Mouse (Mus musculus): ENCODE measurements around the gene Esr1. TPM values are rescaled to one million over a fixed set of nuclear protein-coding genes. Genes with fewer than 3 reads are reported as not detected.

Esr1 gene
- total and polyA plus RNA-seq, 3 experiments: 0.82 TPM; not detected in 2

DNA sequence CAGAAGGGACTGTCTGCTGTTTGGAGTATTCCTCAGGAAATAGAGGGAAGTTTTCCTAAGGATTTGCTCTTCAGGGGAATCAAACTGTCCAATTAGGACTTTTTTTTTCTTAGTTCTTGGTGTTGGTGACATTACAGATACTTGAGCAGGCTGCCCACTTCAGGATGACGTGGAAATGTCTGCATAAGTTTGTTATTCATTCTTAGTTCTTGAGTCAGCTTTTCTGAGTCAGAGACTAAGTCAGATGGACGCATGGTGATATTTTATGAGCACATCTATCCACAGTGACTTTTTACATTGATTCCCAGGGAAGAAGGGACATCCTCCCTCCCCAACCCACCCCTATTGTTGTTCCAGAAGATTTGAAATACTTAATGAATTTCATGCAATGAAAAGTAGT, 372.5 kb downstream of the Esr1 start:
- no peaks in the 10 kb centered on the region for H3K27me3 ChIP-seq (ENCODE audit: insufficient read depth, low read length)
- no peak for ATAC-seq (ENCODE audit: extremely low read depth, insufficient number of reproducible peaks, low FRiP score, poor library complexity, severe bottlenecking)
- no peaks in the 10 kb centered on the region for H3K4me1 ChIP-seq (ENCODE audit: insufficient read depth, low read depth, low read length)
- H3K9me3 ChIP-seq (replicated peaks): no peaks in the 10 kb centered on the region
- no peak for TF ChIP-seq POLR2AphosphoS5 (IDR thresholded peaks at IDR 0.05; ENCODE audit: insufficient replicate concordance, low read depth, low read length)
- no peaks in the 10 kb centered on the region for H3K36me3 ChIP-seq (replicated peaks)
- no peak for DNase-seq (ENCODE audit: low spot score)
- no peak overlapping the region for H3K4me3 ChIP-seq (ENCODE audit: low read depth, low read length)

GRCm38 (mm10) chr10:4993802-4994201, 382.4 kb downstream of the Esr1 start:
- ATAC-seq (ENCODE audit: extremely low read depth, insufficient number of reproducible peaks, low FRiP score, poor library complexity, severe bottlenecking) (no peak), DNase-seq (ENCODE audit: low spot score) (no peak)
- Histone ChIP-seq H3K27me3 (ENCODE audit: insufficient read depth, low read length) (peaks cover 4% of the 10 kb centered on the region; the same call in 1 of the 2 replicates), H3K36me3 (replicated peaks) (no peaks in the 10 kb centered on the region), H3K4me3 (ENCODE audit: low read depth, low read length) (no peak overlapping the region), H3K9me3 (replicated peaks) (no peaks in the 10 kb centered on the region), H3K4me1 (ENCODE audit: insufficient read depth, low read depth, low read length) (no peaks in the 10 kb centered on the region)
- no peak for TF ChIP-seq POLR2AphosphoS5 (IDR thresholded peaks at IDR 0.05; ENCODE audit: insufficient replicate concordance, low read depth, low read length)
- no peak for TF ChIP-seq GATA1 (IDR thresholded peaks at IDR 0.05; ENCODE audit: borderline replicate concordance, low read length)
- no peak for TF ChIP-seq GATA2 (IDR thresholded peaks at IDR 0.05; ENCODE audit: borderline replicate concordance, low read depth, low read length)
- no peak for TF ChIP-seq CTCF (IDR thresholded peaks at IDR 0.05; ENCODE audit: low read depth, low read length)
- no peak for TF ChIP-seq TAL1 (conservative IDR thresholded peaks at IDR 0.05; ENCODE audit: low read depth, low read length)

DNA sequence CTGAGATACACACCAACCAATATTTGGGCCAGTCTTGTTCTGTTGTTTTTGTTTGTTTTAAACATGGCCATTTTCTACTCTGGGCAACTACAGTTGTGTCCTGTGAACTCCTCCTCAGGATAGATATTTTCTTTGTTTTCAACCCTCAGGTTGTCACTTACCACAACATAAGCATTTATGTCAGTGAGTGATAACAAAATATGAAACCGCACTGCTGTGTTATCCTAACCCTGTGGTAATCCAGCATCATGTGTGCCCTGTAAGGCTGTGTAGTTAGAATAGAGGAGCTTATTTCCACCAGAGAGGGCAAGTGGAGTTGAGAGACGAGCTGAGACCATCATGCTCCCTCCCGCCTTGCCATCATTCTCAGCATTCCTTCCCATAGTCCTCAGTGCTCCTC, 385.2 kb downstream of the Esr1 start:
- TF ChIP-seq GATA1 (IDR thresholded peaks at IDR 0.05; ENCODE audit: borderline replicate concordance, low read length) (no peak), CTCF (IDR thresholded peaks at IDR 0.05; ENCODE audit: low read depth, low read length) (no peak), GATA2 (IDR thresholded peaks at IDR 0.05; ENCODE audit: borderline replicate concordance, low read depth, low read length) (no peak), POLR2AphosphoS5 (IDR thresholded peaks at IDR 0.05; ENCODE audit: insufficient replicate concordance, low read depth, low read length) (no peak), TAL1 (conservative IDR thresholded peaks at IDR 0.05; ENCODE audit: low read depth, low read length) (no peak)
- peaks cover 8% of the 10 kb centered on the region; the same call in 1 of the 2 replicates for H3K27me3 ChIP-seq (ENCODE audit: insufficient read depth, low read length)
- H3K4me3 ChIP-seq (ENCODE audit: low read depth, low read length): no peak overlapping the region
- no peaks in the 10 kb centered on the region for H3K36me3 ChIP-seq (replicated peaks)
- ATAC-seq (ENCODE audit: extremely low read depth, insufficient number of reproducible peaks, low FRiP score, poor library complexity, severe bottlenecking) (no peak), DNase-seq (ENCODE audit: low spot score) (no peak)
- H3K9me3 ChIP-seq (replicated peaks): no peaks in the 10 kb centered on the region
- H3K4me1 ChIP-seq (ENCODE audit: insufficient read depth, low read depth, low read length): no peaks in the 10 kb centered on the region

DNA sequence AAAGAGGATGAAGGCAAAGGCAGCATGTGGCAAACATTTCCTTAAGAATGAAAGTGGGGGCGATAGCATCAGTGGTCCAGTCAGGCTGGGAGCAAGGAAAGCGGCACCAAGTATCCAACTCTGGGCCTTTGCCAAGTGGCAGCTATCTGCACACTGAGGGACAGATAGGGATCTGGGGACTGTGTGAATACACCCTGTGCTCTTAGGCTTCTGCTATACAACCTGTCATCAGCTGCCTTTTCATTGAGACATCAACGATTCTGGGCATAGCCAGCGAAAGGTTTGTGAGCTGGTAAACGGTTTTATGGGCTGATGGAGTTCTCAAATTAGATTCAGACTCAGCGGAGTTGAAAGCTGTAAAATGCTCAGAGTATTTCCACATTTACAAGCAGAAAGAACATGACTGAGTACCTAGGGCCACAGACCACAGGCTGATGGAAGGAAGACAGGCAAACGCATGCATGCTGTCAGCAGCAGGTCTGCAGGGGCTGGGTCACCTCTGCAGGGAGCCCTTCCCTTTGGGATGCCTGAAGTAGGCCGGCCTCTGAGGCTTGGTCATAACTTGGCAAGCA, 397.5 kb downstream of the Esr1 start:
- H3K4me3 ChIP-seq (ENCODE audit: low read depth, low read length): no peak overlapping the region
- DNase-seq (ENCODE audit: low spot score): no peak
- no peaks in the 10 kb centered on the region for H3K9me3 ChIP-seq (replicated peaks)
- H3K4me1 ChIP-seq (ENCODE audit: insufficient read depth, low read depth, low read length): no peaks in the 10 kb centered on the region
- no peaks in the 10 kb centered on the region for H3K36me3 ChIP-seq (replicated peaks)
- H3K27me3 ChIP-seq (ENCODE audit: insufficient read depth, low read length): peaks cover 2% of the 10 kb centered on the region; the same call in 1 of the 2 replicates
- TF ChIP-seq CTCF (IDR thresholded peaks at IDR 0.05; ENCODE audit: low read depth, low read length) (no peak), TAL1 (conservative IDR thresholded peaks at IDR 0.05; ENCODE audit: low read depth, low read length) (no peak), GATA2 (IDR thresholded peaks at IDR 0.05; ENCODE audit: borderline replicate concordance, low read depth, low read length) (no peak), GATA1 (IDR thresholded peaks at IDR 0.05; ENCODE audit: borderline replicate concordance, low read length) (no peak), POLR2AphosphoS5 (IDR thresholded peaks at IDR 0.05; ENCODE audit: insufficient replicate concordance, low read depth, low read length) (no peak)
- no peak for ATAC-seq (ENCODE audit: extremely low read depth, insufficient number of reproducible peaks, low FRiP score, poor library complexity, severe bottlenecking)

DNA sequence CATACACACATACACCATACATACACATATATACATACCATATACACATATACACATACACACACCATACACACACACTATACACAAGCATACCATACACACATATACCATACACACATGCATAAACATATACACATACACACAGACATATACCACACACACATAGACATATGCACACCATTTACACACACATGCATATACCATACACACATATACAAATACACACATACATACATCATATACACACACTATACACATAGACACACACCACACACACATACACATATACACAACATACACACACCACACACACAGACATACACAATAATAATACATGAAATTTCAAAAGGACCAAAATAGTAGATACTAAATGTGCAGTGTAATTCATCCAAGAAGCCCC, 400.6 kb downstream of the Esr1 start:
- H3K4me3 ChIP-seq (ENCODE audit: low read depth, low read length): no peak overlapping the region

DNA sequence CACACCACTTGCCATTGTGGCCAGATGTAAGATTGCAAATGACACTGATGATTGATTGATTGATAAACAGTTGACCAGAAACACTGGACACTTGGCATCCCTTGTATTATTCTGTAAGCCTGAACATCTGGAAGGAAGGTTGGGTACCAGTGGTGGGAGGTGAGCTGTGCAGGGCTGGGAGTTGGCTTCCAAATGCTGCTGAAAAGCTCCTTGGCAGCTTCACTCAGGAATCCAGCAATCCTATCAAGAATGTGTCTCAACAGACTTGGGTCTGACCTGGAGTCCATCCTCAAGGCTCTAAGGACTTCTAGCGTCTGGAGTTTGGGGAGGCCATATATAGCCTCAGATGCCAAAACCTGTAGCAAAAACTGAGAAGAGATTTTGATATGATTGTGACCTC, 403.6 kb downstream of the Esr1 start:
- DNase-seq (ENCODE audit: low spot score) (no peak), ATAC-seq (ENCODE audit: extremely low read depth, insufficient number of reproducible peaks, low FRiP score, poor library complexity, severe bottlenecking) (no peak)
- Histone ChIP-seq H3K36me3 (replicated peaks) (no peaks in the 10 kb centered on the region), H3K9me3 (replicated peaks) (no peaks in the 10 kb centered on the region), H3K4me1 (ENCODE audit: insufficient read depth, low read depth, low read length) (no peaks in the 10 kb centered on the region), H3K27me3 (ENCODE audit: insufficient read depth, low read length) (no peaks in the 10 kb centered on the region), H3K4me3 (ENCODE audit: low read depth, low read length) (no peak overlapping the region)
- TF ChIP-seq CTCF (IDR thresholded peaks at IDR 0.05; ENCODE audit: low read depth, low read length) (no peak), GATA2 (IDR thresholded peaks at IDR 0.05; ENCODE audit: borderline replicate concordance, low read depth, low read length) (no peak), POLR2AphosphoS5 (IDR thresholded peaks at IDR 0.05; ENCODE audit: insufficient replicate concordance, low read depth, low read length) (no peak)

More for the DNA sequence above, 400.6 kb downstream of the Esr1 start:
- peaks cover 2% of the 10 kb centered on the region; the same call in 1 of the 2 replicates for H3K27me3 ChIP-seq (ENCODE audit: insufficient read depth, low read length)
- H3K36me3 ChIP-seq (replicated peaks): no peaks in the 10 kb centered on the region
- no peak for ATAC-seq (ENCODE audit: extremely low read depth, insufficient number of reproducible peaks, low FRiP score, poor library complexity, severe bottlenecking)
- DNase-seq (ENCODE audit: low spot score): no peak
- TF ChIP-seq GATA2 (IDR thresholded peaks at IDR 0.05; ENCODE audit: borderline replicate concordance, low read depth, low read length): no peak
- TF ChIP-seq CTCF (IDR thresholded peaks at IDR 0.05; ENCODE audit: low read depth, low read length): no peak
- TF ChIP-seq TAL1 (conservative IDR thresholded peaks at IDR 0.05; ENCODE audit: low read depth, low read length): no peak
- TF ChIP-seq GATA1 (IDR thresholded peaks at IDR 0.05; ENCODE audit: borderline replicate concordance, low read length): no peak
- no peak for TF ChIP-seq POLR2AphosphoS5 (IDR thresholded peaks at IDR 0.05; ENCODE audit: insufficient replicate concordance, low read depth, low read length)
- no peaks in the 10 kb centered on the region for H3K4me1 ChIP-seq (ENCODE audit: insufficient read depth, low read depth, low read length)
- H3K9me3 ChIP-seq (replicated peaks): no peaks in the 10 kb centered on the region
